Mouse (Mus musculus) neutrophil, adult 5-6 weeks (primary cell): ENCODE results near the gene Gpx3. TPM values are rescaled to one million over a fixed set of nuclear protein-coding genes. Genes with fewer than 3 reads are reported as not detected.
"Not testable (repeated sequence)": the region's sequence is repeated elsewhere in the genome, so short reads cannot be mapped to it uniquely, and the experiment has no call there.

Experiments
- ATAC-seq: fragments of 151-379, 151-347 bp; 2 replicates; pipeline ENCODE4 v1.8.0; 2017; ENCODE audit warnings: mild to moderate bottlenecking, moderate TSS enrichment; ENCODE audit not compliant: insufficient number of reproducible peaks, poor library complexity, low FRiP score, severe bottlenecking; ENCODE audit errors: extremely low read depth
- total RNA-seq: library from RNA; stranded (forward); fragments of 200-1000 nt; gene quantifications from 2 replicates; pipeline ENCODE4 v1.2.3, GENCODE M21; 2017

Gene Gpx3
- total RNA-seq, 1 experiment from 2014 or later: not detected

DNA sequence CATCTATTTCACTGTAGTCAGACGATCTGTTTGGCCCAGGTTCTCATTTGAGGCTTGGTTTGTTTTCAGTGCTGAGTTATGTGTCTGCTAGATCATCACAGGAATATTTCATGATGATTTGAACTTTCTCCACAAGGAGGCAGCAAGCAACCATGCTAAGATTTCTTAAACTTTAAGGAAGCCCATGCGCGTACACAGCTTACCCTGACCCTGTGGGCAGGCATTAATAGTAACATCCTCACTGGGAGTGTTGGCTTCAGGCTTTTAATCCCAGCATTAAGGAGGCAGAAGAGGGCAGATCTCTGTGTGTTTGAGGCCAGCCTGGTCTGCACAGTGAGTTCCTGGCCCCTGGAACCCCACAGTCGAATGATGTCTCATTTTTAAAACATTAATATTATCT is 22.8 kb upstream of the Gpx3 start:
- peak; percentile 90 for ATAC-seq

DNA sequence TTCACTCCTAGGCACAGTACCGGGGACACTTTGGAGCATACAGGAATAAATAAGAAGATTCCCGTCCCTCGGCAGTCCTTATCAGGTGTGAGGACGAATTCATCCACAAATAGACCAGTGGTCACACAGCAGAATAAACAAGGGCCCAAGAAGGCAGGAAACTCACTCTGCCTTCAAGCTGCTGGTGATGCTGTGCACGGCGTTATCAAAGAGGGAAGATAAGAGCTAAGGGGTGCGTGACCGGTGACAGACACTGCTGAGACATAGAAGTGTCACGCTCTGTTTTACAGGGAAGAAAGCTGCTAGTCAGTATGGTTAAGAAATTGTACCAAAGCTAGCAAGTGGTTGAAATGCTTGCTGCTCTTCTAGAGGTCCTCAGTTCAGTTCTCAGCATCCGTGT is 22.3 kb upstream of the Gpx3 start:
- ATAC-seq: no peak

DNA sequence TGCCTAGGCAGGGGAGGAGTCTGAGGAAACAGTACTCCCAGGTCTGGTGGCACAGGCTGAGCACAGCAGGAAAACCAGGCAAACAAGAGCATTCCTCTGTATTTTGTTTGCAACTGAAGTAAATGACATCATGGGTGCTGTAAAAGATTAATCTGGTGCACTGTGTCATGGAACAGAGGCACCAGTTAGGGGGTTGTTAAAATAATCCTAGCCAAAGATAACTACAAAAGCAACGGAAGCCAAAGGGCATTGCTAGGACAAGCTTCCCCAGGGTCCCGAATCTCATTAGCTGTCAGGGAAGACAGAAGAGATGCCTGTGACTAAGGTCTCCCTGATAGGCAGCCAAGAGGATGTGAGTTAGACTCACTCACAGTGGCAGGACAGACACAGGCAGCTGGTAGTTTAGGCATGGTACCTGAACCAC is 21.2 kb upstream of the Gpx3 start:
- no peak for ATAC-seq

DNA sequence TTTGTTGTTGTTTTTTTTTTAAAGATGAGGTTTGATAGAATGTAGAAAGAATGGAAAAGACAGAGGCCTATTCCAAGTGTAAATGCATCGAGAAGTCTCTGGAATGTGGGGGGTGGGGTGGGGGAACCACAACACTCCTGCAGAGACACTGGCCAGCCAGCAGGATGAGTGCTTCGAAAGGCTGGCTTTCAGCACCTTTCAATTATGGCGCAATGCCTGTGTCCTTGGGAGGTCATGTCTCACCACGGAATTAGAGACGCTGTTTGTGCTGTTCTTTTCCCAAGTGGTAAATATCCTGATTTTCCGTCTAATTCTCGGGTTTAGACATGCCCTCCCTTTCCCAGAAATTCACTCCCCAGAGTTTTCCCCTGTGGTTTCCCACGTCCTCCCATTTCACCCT is 19.6 kb upstream of the Gpx3 start:
- no peak for ATAC-seq

DNA sequence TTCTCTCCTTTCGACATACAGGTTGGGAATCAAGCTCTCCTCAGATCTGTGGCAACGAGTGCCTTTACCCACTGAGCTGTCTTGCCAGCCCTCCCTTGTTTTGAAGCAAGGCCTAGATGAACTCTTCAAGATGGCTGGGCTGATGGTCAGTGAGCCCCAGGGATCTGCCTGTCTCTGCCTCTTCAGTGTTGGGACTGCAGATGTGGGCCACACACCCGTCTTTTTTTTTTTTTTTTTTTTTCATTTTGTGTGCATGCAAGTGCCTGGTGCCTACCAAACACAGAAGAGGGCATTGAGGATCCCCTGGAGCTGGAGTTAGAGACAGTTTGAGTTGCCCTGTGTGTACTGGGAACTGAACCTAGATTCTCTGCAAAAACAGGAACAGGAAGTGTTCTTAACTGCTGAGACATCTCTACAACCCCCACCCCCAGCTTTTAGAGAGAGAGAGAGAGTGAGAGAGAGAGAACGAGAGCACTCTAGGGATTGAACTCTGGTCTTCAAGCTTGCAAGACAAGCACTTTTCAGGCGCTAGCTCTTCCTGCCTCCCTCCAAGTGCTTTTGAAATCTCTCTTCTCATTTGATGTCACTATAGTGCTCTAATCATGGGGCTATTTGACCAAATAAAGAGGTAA is 17.9 kb upstream of the Gpx3 start:
- ATAC-seq: peak; percentile 51

DNA sequence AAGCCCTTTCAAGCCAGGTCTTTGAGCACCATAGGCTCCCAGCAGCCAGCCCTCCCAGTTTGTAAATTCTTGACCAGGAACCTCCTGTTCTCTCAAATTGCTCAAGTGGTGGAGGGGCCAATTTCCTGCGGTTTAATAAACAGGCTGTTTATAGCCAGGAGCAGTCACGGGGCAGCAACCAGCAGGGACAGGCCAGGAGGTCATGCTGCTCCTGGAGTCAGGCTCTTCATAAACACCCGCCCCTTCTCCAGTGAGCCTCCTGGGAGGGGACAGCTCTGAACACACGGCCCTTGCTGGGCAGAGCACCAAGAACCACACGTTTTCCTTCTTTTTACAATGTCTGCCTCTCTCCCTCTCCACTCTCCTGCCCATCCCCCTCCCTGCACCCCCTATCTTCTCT is 17.3 kb upstream of the Gpx3 start:
- ATAC-seq: no peak

DNA sequence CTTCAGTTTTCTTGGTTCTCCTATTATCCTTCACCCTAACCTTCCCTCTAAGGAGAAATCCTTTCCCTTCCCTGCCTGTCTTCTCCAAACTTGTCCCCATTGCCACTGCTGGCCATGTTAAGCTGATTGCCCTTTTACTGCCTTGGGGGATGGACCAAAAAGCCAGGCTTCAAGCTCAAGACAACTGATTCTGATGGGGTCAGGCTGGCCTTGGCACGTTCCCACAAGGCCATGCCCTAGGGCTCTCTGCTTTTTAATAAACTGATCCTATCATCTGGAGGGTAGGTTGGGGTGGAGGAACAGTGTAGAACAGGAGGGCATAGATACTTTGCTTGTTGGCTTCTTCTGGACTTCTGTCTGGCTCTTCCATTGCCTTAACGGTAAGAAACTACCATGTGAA is 16.8 kb upstream of the Gpx3 start:
- no peak for ATAC-seq

DNA sequence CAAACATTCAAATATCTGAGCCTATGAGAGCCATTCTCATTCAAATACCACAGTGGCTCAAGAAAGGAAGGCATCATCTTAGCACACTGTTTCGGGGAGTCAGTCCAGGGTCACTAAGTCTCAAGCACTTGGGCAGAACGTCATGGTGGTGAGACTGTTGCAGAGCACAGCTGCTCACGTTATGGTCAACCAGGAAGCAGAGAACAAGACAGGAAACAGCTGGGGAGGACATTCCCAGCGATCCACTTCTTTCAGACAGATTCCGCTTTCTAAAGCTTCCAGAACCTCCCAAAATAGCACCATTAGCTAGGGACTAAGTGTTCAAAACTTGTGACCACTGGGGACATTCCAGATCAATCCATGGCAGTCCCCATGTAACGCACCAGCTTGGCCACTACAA is 14.3 kb upstream of the Gpx3 start:
- ATAC-seq: no peak

DNA sequence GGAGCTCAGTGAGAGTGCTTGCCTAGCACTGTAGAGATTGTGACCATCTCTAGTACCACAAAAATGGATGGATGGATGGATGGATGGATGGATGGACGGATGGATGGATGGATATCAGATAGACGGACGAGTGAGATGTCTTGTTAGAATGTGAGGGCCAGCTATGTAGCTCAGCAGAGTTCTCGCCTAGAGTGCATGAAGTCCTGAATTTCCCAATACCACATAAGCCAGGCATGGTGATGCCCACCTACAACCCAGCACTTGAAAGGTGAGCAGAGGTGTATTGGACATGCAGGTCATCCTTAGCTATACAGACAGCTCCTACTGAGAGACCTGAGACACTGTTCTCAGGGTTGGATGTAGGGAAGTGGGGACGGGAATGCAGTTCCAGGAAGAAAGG is 10.9 kb upstream of the Gpx3 start:
- ATAC-seq: no peak

DNA sequence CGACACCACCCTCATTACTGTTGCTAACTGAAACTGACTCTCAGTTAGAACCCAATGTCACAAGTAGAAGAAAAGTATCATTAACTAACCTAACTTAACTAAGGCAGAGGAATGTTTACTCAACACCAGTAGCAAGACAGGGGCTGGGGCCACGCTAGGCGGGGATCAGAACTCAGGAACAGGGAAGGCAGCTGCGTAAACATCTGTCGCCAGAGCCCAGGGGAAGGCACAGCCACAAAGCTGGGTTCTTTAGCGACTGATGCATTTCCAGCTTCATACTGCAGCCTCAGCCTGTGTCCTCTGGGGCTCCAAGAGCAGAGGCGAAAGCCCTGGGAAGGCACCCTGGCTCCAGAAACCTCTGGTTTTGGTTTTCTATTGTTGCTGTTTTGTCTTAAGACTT is 10.2 kb upstream of the Gpx3 start:
- no peak for ATAC-seq

DNA sequence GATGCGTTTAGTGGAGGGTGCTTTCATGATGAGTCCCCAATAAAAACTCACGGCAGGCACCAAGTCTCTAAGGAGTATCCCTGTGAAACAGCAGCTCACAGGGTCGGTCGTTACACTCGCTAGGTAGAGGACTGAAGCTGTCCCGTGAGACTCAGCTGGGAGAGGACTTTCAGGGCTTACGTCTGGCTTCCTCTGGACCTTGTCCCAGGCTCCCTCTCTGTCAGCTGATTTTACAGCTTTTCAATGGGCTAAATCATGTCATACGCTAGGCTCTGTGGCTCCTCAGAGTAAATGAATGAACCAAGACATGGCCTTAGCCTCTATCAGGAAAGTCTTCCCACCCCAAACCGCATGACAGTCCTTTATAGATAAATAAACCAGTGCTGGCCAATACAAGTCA is 7.7 kb upstream of the Gpx3 start:
- ATAC-seq: no peak

DNA sequence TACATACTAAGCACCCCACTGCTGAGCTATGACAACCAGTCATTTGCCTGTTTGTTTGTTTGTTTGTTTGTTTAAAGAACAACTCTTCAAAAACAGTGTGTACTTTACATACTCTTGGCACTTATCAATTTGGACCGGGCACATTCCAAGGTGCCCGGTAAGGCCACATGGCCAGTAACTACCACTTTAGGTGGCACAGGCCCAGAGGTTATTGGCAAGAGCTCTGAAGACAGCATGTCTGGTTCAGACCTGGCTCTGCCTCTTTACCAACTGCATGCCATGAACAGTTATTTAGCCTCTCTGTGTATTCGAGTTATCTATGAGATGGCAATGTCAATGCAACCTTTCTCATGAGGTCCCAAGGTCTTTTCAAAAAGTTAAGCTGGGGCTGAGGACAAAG is 5.6 kb upstream of the Gpx3 start:
- not testable (repeated sequence) for ATAC-seq

DNA sequence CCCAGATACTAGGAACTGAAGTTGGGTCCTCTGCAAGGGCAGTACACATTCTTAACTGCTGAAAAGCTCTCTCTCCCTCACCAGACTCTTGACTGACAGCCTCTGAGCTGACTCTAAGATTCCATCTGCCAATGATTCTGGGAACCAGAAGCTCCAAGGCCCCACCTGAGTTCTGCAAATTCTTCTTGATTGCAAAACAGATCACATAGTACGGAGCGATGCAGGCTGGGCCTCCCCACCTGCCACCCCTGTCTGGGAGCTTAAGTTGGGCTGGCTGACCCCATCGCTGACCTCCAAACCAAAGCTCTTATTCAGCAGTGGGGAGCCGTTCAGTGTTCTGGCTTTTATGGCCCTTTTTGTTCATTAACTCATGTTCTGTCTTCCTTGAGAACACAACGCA is 4.8 kb upstream of the Gpx3 start:
- ATAC-seq: no peak

DNA sequence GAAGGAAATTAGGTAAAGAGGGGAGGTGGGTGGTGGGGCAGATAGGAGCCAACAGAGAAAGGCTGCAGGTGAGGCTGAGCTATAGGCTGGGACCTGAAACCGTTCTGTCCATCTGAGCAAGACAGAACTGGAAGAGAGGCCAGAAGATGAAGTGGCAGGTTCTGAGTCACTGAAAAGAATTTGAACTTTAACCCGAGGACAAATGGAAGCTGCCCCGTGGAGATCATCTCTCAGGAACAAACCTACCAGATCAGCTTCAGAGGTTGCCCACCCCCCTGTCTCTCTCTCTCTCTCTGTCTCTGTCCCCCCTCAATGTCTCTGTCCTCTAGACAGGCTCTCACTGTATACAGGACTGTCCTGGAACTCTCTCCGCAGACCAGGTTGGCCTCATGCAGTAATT is 2.6 kb upstream of the Gpx3 start:
- ATAC-seq: no peak

DNA sequence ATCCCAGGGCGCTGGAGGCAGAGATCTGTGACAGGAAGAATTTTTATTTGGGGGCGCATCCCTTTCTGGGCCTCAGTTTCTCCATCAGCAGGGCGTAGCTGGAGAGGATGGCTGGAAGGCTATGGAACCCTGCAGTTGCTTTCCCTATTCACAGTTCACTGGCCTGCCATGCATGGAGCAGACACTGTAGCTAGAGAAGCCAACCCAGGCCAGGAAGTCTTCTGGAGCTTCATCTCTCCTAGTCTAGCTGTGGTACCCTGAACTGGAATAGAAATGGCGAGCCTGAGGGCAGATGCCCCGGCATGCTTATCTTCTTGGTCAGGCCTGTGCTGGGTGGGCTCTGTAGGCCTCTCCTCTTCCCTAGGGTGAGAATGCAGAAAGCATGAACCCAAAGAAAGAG is 1.1 kb downstream of the Gpx3 start:
- no peak for ATAC-seq

DNA sequence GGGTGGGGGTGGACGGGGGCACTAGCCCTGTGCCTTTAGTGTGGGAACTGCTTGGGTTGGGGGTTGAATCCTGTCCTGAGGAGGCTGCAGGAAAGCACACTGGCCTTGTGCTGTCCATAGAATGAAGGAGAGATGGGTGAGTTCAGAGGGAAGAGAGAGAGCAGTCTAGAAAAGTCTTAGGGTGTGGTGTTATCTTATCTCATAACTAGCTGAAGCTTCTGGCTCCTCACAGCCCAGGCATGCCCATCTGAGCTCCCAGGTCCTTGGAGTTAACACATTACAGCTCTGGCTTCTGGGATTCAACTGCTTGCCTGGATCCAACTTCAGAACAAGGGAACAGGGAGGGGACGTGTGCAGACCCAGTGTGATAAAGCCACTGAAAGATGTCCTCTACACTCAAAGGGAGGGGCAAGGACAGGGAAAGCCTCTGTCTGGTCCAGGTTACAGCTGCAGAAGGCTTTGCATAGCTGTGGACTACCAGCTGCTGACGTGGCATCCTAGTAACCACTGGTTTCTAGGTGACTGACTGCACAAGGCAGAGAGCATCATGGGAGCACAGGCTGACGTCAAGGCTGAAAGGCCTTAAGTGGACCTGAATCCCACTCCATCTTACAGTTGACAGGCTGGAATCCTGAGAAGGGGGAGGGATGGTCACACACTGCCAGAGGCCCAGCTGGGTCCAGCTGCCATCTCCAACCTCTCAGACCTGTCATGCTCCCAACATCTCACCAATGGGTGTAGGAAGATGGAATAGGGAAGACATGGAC is 1.9 kb downstream of the Gpx3 start:
- no peak for ATAC-seq

DNA sequence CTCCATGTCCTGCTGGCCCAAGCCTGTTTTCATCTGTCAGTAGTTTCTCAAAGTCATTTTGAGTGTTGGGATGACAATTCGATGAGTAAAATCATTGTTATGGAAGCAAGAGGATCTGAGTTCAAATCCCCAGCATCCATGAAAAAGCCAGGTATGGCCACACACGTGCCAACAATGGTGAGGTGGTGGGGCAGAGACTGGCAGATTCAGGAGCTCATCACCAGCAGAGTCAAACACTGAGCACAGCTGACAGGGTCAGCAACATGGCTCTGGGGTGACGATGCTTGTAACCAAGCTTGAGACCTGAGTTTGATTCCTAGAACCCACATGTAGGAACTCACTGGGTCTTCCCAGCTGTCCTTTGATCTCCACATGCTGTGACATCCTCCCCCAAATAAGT is 2.8 kb downstream of the Gpx3 start:
- no peak for ATAC-seq

DNA sequence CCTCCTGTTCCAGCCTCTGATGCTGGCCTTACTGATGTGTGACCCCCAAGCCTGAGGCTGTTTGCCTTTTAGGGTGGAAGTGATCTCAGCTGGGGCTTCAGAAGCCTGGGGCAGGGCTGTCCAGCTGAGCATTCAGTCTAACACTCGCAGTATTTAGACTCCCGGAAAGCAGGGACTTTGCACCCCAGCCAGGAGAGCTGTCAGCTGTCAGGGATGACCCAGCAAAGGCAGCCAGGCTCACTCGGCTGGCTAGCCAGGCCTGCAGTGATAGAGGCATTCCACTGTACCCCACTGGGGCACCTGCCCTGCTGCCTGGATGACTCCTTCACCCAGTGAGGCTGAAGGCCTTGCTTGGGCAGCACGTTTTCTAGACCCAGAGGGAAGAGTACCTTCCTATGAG is 3.7 kb downstream of the Gpx3 start:
- no peak for ATAC-seq

DNA sequence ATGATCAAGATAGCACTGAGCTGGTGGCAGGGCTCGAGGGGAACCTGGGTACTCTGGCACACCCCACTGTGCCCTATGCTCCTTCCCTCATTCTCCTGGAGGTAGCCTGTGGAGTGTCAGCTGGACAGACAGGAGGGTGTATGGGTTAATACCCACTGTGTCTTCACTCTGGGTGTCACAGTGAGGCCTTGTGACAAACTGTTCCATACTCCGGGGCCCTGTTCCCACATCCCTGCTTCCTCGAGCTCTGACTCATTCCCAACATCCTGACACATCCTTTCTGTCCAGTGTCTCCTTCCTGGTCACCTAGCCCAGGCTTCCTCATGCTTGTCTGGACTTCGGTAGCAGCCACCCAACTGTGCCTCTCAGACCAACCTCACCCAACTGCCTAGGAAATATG is 4.2 kb downstream of the Gpx3 start:
- no peak for ATAC-seq

DNA sequence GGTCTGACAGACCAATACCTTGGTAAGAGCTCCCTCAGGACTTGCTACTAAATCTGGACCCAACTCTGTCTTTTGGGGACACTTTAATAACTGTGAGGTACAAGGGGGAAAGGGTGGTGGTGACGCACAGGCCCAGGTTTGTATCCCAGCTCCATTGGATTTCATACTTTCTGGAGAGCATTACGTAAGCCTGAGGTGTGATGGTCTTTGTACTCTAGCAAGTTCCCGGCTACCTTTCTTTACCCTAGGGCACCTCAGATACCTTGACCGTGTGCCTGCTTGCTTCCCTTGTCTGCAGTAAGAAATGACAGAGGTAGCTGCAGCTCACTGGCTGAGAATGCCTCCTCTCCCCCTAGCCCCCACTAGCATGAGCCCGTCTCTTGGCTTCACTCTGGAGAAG is 5.0 kb downstream of the Gpx3 start:
- ATAC-seq: no peak

DNA sequence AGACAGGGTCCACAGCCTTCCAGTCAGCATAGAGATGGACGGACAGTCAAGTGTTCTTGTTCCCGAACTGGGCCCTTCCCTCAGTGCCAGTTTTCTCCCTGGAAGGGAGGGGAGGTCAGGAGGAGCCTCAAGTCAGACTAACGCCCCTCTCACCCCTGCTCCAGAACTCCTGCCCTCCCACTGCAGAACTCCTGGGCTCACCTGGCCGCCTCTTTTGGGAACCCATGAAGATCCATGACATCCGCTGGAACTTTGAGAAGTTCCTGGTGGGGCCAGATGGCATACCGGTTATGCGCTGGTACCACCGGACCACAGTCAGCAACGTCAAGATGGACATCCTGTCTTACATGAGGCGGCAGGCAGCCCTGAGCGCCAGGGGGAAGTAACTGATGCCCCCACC is 7.0 kb downstream of the Gpx3 start:
- no peak for ATAC-seq
